Mouse (Mus musculus): ENCODE measurements at regions not wholly inside any gene's neighbourhood (a gene's known extent, or its start where the extent isn't known, plus 50 kb on each side); places are given as distances from the start of the nearest gene placed in this dataset.
A peak's percentile ranks its signal among the peaks of the same experiment; 100 is the strongest.

DNA sequence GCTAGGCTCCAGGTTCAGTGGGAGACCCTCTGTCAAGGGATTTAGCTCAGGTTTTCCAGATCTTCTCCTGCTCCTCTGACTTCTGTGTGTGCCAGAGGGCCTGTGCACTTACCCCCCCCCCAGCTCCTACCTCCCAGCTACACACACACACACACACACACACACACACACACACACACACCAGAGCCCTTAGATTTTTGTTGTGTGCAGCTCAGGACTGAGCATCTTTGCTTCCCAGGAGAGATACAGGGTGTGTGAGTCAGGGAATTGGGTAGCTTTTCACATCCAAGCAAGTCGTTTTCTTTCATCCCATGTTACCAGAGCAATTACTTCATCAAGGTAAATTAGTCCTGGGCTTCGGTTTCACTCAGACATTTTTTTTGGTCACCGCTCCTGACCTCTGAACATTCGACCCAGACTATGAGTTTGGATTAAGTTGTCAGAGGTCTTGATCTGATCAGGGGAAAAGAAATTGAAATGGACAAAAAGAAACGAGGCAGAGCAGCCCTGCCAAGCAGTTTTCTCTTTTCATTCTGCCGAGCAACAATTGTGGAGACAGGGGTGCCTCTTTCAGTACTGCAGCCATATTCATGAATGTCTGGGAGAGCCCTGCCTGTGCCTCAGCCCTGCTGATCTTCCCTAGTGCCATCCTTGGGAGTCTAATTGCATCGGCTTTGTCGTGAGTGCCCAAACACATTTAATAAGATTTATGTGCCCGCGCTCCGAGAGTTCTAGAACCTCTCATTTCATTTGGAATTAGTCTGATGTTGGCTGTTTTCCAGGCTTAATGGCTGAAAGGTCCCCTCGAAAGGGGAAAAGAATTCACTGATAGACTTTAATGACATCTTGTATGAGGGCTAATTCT lies 241.3 kb downstream of the 1500009L16Rik start:
- DNase-seq (ENCODE audit: low read depth): no peak

- no peak for DNase-seq (ENCODE audit: low read depth)
Observed at GRCm38 (mm10) chr10:83964838-83965237, 242.2 kb downstream of the 1500009L16Rik start.

GRCm38 (mm10) chr10:83970501-83970900 lies 247.8 kb downstream of the 1500009L16Rik start:
- DNase-seq (ENCODE audit: low read depth): no peak

DNA sequence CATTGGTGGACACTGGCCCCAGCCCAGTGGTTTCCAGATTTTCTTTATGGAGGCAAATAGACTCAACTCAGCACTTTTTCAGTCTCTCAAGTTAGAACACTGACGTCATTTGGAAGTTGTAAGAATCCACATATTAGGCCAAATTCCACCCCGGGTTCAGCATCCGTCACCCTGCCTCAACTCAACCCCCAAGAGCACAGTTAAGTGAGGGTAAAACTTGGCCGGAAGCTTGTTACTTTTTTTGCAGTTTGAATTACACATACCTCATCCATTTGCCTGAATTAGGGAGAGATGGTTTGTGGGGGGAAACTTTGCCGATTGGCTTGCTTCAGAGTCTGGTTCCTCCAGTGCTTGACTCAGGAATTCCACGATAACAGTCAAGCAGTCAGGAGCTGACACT lies 251.9 kb downstream of the 1500009L16Rik start:
- DNase-seq (ENCODE audit: low read depth): no peak

DNA sequence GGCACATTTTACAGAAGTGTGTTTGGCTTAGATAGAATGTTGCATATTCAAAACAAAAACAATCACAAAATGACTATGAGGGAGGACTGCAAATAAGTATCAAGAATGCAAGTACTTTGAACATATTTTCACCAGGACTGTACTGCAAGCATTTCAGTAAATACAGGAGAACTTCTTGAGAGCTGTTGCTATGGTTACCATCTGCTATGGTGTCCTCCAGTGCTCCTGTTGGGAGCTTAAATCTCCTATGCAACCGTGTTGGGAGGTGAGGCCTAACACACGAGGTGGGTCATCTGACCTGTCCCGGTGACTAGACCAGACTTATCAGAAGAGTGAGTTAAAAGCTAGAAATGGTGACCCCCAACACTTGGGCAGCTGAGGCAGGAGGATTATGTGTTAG lies 253.9 kb downstream of the 1500009L16Rik start:
- no peak for DNase-seq (ENCODE audit: low read depth)

DNA sequence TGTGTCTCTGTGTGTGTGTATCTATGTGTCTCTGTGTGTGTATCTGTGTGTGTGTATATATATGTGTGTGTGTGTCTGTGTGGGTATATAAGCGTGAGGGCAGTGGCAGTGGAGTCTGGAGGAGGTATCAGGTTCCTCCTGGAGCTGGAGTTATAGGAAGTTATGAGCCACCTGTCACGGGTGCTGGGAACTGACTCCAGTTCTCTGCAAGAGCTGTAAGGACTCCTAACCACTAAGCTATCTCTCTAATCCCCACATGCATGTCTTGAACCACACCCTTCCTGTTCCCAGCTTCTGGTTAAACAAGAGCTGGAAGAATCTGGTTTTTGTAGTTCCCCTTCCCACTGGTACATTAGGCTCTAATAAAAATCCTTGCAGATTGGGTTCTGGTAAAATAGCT lies 257.3 kb downstream of the 1500009L16Rik start:
- DNase-seq (ENCODE audit: low read depth): no peak

- DNase-seq (ENCODE audit: low read depth): no peak
Observed at GRCm38 (mm10) chr10:83984697-83985415, 262.2 kb downstream of the 1500009L16Rik start.

DNA sequence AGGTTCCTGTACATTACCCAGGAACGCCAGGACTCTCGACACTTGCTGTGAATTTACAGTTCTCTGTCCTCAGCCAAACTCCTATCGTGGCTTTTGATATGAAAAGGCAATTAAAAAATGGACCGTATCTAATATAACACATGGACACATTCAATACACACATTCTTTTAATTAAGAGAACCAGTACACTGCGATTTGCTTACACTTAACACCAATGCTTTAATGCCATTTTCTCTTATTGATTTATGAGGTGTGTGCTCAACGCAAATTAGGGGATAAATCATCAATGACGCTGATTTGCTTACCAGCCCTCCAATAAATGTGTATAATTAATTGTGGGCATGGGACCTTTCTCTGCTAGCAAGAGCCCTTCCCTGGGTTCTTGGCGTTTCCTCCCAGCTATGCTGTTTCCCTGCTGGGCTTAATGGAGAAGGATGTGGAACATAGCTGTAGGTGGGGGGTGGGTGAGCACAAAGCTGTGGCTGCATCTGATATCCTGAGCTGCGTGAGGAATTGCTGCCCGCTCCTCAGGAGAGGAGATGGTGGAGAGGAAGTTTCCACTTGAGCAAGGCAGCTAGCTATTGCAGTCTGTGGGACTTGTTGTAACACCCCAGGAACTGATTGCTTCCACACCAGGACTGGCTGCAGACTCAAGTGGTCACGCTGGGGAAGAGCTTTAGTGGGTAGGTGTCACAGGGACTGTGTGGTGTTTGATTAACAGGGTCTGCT lies 270.1 kb downstream of the 1500009L16Rik start:
- DNase-seq (ENCODE audit: low read depth): no peak

DNA sequence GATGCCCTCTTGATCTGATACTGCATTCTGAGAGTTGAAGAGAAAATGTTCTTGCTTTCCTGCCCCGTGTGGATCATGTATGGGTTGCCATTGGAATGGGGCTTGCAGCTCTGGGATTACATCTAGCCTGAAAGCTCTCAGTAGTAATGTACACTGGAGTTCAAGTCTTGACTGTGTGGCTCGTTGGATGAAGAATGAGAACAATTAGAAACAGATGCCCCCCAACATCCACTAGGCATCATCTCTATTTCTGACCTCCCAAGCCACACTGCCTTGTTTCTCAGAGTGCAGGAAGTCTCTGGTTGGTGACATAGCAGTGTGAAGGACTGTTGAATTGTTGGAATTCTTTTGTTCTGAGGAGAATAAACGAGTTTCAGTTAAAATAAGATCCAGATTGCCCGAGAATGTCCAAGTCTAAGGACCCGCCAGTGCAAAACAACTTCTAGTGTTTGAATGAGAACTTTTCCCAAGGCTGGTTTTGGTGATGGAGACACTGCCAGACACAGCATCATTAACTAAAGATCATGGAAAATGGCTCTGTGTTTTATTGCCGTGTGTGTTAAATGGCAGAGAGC lies 272.4 kb downstream of the 1500009L16Rik start:
- DNase-seq (ENCODE audit: low read depth): no peak

- no peak for DNase-seq (ENCODE audit: low read depth)
Observed at GRCm38 (mm10) chr10:83995913-83996312, 273.2 kb downstream of the 1500009L16Rik start.

DNA sequence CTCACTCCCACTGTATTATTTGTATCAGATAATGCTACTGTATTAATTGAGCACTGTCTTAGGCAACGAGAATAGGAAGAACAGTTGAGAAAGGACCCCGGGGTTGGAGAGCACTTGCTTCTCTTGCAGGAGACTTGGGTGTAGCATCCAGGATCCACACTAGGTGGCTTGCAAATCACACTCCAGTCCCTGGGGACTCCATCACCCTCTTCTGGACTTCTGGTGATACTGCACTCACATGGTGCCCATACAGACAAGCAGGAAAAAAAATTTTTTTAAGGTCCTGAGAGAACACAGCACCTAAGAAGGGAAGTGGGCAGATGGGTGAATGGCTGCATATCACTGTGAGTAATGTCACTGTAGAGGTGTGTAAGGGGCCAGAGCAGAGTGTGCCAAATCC lies 273.8 kb downstream of the 1500009L16Rik start:
- DNase-seq (ENCODE audit: low read depth): no peak

GRCm38 (mm10) chr10:84000436-84001208 lies 278.0 kb downstream of the 1500009L16Rik start:
- no peak for DNase-seq (ENCODE audit: low read depth)

- DNase-seq (ENCODE audit: low read depth): no peak
Observed at GRCm38 (mm10) chr10:84002744-84003143, 280.1 kb downstream of the 1500009L16Rik start.

- DNase-seq (ENCODE audit: low read depth): no peak
Observed at GRCm38 (mm10) chr10:84003601-84004149, 281.0 kb downstream of the 1500009L16Rik start.

DNA sequence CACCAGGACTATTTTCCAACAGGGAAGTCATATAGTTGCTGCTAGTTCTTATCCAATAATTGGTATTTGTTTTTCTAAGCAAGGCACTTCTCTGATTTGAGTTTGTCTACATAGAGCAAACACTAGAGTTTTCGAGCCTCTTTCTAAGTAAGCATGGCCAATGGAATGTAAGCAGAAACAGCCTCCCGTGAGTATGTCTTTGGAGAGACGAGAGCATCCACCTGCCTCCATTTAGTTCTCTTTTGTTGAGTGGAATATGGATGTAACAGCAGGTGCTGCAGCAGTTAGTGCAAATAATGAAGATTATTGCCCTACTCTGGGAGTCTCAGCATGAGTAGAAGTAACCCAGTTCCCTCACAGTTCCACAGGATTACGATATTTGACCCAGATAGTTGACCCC lies 286.3 kb downstream of the 1500009L16Rik start:
- no peak for DNase-seq (ENCODE audit: low read depth)

DNA sequence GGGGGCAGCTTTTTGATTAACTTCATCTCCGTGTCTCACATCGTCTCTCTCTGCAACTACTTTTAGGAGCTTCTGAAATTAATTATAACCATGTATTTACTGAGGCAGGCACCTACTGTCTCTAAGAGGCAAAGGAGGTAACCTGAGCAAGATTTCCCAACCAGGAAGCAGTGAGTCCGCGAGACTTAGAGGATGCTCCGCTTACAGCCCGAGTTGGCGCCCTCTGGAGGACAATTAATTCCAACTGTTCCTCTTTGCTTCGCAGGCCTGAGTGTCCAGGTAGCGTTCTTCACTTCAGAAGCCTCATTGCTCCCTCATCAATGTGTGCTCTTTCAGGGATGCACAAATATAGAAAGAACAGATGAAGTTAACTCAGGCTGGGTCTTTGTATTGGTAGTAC lies 296.7 kb downstream of the 1500009L16Rik start:
- DNase-seq (ENCODE audit: low read depth): peak; percentile 26

- peak; percentile 21 for DNase-seq (ENCODE audit: low read depth)
Observed at GRCm38 (mm10) chr10:84020023-84020620, 297.5 kb downstream of the 1500009L16Rik start.

DNA sequence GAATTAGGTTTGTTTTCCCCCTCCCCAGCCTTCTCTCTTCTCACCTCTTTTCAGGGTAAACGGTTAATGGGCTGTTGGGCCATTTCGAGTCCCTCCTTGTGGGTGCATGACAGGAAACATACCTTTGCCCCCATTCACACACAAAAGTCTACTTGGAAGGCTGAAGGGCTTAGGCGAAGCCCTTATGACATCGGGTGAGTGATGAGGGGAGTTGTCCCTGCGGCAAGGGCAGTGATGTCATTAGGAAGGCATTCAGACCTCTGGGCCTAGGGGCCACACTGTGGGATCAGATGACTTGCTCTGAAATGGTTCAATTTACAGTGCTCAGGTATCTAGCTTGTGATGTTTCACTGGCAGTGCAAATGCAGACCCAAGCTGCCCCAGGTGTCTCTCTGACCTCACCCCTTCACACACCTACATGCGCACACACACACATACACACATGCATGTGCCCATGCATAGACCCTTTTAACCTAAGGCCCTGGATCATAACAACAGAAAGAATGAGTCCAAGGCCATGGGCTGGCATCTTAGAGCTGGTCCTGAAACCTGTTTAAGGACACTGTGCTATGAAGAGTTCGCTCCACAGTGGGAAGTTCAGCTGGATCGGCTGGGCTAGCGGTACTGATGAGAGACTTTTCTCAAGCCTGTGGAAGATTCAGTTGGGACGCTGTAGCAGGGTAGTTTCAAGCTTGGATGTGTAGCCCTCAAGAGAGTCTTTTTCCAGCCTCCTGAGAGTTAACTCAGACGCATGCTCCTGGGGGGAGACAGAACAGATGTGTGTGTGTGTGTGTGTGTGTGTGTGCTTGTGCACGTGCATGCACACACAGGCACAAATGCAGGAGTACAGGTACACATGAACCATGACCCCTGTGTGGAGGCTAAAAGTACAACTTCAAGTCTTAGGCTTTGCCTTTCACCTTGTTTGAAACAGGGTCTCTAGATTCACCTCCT lies 298.8 kb downstream of the 1500009L16Rik start:
- DNase-seq (ENCODE audit: low read depth): no peak

GRCm38 (mm10) chr10:84024294-84024693 lies 301.6 kb downstream of the 1500009L16Rik start:
- no peak for DNase-seq (ENCODE audit: low read depth)

DNA sequence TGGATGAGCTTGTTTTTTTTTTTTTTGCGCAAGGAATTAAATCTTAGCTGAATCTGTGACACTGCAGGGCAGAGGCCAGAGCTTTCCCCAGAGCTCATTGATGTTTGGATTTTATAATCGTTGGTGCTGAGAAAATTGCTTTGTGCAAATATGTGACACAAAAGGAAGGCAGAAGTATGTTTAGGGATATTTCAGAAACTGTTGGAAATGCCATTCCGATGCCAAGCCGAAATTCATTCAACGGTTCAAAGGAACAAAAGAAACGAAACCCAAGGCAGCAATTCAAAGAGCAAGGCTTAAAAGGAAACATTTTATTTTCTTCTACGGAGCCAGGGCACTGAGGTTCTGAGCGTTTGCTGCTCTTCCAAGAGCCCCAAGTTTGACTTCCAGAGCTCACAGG lies 302.2 kb downstream of the 1500009L16Rik start:
- no peak for DNase-seq (ENCODE audit: low read depth)
